Mouse (Mus musculus): ENCODE results near the gene Dock10.

DNA sequence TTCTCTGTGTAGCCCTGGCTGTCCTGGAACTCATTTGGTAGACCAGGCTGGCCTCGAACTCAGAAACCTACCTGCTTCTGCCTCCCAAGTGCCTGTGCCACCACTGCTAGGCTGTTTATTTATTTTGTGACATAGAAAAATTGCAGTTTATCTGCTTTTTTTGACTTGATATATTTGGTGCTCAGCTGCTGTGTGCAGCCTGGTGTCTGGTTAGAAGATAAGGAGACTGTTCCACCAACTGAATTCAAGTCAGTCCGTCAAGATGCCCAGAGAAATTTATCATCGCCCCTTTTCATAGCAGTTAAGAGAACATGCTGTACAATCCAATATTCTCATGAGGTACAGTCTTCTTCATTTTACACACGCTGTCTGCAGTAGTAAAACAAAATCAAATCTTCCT, 124.8 kb downstream of the Dock10 start:
- no peak for TF ChIP-seq MYOD1 (IDR thresholded peaks at IDR 0.05; ENCODE audit: control insufficient read depth in 1 of 3, insufficient read length in 2 of 3, low read depth in 2 of 3)
- TF ChIP-seq POLR2A (IDR thresholded peaks at IDR 0.05; ENCODE audit: insufficient read length, low read depth) = no peak
- TF ChIP-seq POLR2AphosphoS2 (IDR thresholded peaks at IDR 0.05; ENCODE audit: insufficient read length, low read depth) = no peak
- no peak for TF ChIP-seq CEBPB (IDR thresholded peaks at IDR 0.05; ENCODE audit: insufficient read depth, poor library complexity, severe bottlenecking)
- TF ChIP-seq TCF12 (IDR thresholded peaks at IDR 0.05; ENCODE audit: insufficient read depth, poor library complexity, severe bottlenecking) = no peak
- no peak for TF ChIP-seq MAX (IDR thresholded peaks at IDR 0.05; ENCODE audit: low read depth)
